Mouse (Mus musculus) activated CD4-positive, CD25-positive, alpha-beta regulatory T cell, adult 4 months (primary cell): ENCODE measurements around the gene Gga1. TPM values are rescaled to one million over a fixed set of nuclear protein-coding genes. Genes with fewer than 3 reads are reported as not detected.
A peak's percentile ranks its signal among the peaks of the same experiment; 100 is the strongest.
"Not testable (repeated sequence)": the region's sequence is repeated elsewhere in the genome, so short reads cannot be mapped to it uniquely, and the experiment has no call there.

Source experiments
- ATAC-seq: one replicate; pipeline ENCODE4 v1.8.0; 2017
- polyA plus RNA-seq, 2 experiments: library from polyadenylated mRNA; unstranded; fragments of 100-300 nt; shearing (Covaris generic); gene quantifications; one replicate each; pipeline ENCODE4 v1.2.1; 2017

Gga1 gene
- polyA plus RNA-seq, 2 experiments from 2014 or later, result 13.8 to 18.1 TPM

DNA sequence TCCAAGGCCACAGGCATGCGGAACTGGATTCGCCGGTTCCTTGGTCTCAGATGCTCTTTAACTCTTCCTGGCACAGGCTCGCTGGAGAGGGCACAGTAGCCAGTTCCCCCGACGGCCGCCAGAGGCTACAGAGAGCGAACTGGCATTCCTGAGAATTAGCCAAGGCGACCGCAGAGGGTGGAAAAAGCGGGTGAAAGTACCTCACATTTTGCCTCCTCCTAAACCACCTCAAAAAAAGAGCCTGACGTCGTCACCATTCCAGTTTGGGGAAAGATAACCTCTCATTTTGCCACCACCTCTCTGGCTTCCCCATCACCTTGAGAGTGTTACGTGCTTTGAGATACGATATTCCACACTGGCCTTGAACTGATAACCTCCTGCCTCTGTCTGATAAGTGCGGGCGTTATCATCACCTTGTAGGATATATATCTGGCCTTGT lies 713 bp upstream of the Gga1 start:
- no peak for ATAC-seq

DNA sequence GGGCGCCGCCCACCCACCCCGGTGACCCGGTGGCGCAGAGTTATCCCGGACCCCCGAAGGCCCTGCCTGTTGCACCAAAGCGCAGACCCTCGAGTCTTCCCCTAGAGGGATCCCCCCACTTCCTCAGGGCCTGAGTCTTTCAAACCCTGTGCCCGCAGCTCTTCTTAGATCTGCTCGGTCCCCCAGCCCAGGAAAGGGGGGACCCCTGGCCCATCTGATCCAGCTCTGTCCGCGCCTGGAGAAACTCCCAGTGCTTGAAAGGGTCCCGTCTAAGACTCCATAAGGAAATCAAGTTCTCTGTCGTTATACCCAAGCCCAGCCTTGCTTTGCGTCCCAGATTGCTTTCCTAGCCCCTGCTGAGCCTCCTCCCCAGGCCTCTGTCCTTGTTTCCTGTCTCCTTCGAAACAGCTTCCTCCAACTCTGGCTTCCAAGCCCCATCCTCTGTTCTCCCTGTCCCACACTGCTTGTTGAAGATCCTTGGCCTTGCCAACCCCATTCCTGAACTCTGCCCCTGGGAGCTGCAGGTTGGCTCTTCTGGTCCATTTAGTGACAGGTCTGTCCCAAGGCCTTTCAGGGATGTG lies 910 bp downstream of the Gga1 start:
- no peak for ATAC-seq

DNA sequence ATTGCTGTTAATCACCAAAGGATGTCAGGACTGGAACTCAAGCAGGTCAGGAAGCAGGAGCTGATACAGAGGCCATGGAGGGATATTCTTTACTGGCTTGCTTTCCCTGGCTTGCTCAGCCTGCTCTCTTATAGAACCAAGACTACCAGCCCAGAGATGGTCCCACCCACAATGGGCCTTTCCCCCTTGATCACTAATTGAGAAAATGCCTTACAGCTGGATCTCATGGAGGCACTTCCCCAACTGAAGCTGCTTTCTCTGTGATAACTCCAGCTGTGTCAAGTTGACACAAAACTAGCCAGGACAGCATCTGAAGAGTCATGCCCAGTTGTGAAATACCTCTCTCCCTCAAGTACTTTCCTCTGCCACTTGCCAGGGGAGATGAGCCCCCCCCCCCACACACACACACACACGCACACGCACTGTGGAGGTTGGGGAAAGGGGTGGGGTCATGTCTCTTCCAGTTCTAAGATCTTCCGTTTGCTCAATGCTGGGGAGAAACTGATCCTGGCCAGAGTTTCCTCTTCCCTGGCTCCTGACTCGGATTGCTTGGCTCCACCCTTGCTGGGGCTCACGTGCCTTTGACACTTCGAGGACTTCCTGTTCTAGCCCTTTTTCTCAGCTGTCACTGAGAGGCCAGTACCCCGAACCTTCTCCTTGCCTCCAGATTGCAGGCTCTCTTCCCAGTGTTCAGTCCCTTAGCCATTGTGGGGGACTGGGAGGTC lies 2.0 kb downstream of the Gga1 start:
- ATAC-seq, result not testable (repeated sequence)

DNA sequence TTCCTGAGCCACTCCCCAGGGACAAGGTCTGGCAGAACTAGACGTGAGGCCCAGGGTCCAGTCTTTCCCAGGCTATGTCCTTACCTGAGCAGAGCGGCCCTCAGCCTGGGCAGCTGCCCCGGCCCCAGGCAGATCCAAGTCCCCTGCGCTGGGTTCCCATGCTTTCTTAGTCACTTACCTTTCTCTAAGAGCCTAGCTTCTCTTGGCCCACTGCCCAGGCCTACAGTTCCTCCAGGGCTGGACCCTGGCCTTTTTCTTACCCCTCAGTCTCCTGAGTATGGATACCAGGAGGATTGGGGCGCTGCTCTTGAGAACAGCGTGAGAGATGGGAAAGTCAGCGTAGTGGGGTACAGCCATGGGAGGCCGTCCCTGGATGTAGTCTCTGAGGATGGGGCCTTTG lies 3.4 kb downstream of the Gga1 start:
- no peak for ATAC-seq

DNA sequence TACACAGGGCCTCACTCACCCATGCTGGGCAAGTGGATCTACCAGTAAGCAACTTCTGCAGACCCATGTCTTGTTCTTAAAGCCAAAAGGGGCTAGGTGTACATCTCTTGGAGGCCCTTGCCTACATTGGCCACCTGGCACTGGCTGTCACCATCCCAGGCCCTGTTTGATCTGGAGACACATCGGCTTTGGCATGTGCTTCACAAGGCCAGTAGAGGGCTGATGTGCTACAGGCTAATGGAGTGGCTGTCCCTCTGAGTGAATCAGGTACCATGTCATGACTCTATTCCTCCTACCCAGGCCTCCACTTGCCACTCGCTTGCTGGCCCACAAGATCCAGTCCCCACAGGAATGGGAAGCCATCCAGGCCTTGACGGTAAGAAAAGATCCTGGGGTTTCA lies 4.8 kb downstream of the Gga1 start:
- ATAC-seq, result no peak

DNA sequence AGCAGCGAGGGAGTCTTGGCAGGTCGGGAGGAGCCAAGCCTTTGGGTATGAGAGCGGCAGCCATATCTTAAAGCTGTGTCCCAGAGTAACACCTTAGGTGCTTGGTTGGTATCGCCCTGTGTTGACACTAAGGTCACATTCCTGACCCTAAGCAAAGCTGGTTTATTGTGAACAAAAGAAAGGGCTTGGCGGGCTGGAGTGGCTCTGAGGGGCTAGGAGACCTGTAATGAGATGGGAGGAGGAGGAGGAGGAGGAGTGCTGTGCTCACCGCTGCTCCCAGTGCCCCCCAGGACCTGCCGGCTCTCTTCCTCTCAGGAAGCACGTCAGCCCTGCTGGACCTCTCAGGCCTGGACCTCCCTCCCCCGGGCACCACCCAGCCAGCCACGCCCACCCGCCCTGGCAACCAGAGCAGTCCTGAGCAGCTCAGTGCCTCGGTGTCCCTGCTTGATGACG lies 12.4 kb downstream of the Gga1 start:
- ATAC-seq, result no peak

DNA sequence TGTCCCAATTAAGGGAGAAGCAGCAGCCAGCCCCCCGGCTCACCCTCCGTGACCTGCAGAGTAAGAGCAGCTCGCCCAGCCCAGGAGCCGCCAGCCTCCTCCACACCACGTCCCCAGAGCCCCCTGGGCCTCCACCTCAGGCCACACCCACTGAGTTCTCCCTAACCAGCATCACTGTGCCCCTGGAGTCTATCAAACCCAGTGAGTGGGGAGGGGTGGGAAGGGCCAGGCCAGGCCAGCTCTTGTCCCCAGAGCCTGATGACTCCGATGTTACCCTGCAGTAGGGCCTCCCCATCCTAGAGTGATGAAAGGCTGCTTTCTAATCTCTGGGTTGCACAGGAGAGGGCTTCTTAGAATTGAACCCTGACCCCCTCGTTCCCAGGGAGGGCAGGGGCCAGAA lies 15.4 kb downstream of the Gga1 start:
- no peak for ATAC-seq

DNA sequence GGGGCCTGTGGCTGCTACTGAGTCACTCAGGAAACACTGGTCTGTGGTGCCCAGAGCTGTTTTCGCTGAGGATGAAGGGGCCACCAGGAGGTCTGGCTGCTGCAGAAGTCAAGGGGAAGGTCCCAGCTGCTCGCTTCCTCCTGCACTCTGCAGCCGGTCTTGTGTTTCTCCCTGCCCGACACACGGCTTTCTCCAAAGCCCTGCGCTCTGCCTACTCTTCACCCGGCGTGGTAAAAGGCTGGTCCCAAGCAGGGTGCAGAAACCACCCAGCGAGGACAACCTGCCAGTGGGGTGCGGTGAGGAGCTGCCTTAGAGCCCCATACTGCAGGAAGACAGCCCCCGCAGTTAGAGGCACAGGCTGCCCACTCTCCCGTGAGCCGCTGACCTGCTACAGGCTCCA lies 17.7 kb downstream of the Gga1 start:
- ATAC-seq, result peak; percentile 9

DNA sequence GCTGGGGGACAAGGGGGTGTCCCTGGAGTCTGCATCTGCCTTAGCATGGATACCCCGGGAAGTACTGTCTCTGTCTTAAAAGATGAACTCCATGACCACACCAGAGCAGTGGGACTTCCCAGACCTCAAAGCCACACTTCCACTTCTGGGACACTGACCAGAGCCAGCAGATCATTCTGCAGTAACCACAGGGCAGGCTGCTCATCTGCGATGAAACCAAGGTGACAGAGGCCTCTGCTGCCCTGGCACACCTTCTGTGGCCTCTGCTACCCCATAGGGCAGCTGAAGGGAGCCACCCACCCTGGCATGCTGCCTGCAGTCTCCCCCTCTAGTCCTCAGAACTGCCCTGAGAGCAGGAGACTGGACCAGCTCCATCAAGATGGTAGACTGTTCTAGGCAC lies 18.8 kb downstream of the Gga1 start:
- no peak for ATAC-seq

DNA sequence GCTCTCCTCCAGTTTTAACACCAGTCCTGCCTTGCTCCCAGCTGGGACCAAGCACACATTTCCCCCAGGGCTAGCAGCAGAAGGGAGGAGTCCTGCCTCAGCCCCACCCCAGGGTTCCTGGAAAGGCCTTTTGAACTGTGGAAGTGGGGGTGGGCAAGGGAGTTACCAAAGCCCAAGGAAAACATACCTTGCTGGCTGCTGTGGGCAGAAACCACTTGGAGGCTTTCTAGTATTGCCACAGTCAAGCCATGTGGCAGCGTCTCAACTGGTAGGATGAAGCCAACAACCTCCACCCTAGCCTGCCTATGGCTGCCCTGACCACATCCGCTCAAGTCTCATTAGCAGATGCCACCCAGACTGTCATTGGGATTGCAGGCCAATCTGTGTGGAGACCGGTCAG lies 19.2 kb downstream of the Gga1 start:
- peak; percentile 57 for ATAC-seq

DNA sequence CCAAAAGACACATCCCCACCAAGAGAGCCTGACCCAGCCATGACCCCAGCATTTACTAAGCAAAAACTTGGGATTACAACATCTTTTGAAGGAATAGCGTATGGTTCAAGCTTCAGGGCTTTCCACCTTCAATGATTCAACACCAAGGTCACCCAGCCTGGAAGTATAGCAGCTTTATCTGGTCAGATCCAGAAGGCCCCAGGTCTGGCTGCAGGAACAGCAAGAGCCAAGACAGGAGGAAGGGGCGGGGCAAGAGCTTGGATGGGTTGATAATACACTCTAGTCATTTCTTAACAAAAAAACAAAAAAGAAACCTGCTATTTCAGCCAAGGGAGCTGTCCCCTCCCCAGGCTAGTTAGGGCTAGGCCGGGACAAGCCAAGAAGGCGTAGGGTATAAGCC lies 20.5 kb downstream of the Gga1 start:
- no peak for ATAC-seq

DNA sequence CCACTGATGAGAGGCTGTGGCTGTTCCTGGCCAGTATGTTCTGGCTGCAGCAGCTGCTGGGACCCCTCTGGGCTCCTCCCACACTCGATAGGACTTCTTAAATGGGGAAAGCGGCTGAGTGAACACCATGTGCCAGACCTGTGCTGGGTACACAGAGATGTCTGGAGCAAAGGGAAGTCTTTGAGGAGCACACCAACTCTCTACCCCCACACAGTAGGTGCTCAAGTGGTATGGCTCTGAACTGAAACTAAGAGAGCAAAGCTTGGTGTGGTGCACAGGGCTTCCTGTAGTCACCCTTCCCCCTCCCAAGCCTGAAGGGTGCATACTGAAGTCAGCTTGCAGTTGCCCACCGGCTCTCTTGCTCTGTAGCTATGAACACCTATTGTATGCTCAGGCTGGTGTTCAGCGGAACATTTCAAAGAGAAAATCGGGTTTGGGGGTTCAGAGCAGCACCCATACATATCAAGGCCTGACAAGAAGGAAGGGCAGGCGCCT lies 21.6 kb downstream of the Gga1 start:
- peak; percentile 53 for ATAC-seq

DNA sequence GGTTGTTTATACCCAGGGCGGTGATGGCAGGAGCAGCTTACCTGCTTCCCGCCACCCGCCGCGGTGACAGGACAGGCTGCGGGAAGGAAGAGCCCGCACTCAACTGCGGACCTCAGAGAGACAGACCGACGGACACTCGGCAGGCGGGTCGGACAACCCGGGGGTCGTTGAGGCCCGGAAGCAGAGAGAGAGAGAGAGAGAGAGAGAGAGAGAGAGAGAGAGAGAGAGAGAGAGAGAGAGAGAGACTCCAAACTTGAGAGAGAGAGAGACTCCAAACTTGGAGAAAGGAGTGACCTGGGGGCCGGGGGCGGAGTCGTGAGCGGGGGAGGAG lies 22.4 kb downstream of the Gga1 start, which contains the start of gene Gm49510:
Gm49510 (plus strand) TSS at position 259 of the 331 bp plus-strand sequence.
- ATAC-seq, result no peak

DNA sequence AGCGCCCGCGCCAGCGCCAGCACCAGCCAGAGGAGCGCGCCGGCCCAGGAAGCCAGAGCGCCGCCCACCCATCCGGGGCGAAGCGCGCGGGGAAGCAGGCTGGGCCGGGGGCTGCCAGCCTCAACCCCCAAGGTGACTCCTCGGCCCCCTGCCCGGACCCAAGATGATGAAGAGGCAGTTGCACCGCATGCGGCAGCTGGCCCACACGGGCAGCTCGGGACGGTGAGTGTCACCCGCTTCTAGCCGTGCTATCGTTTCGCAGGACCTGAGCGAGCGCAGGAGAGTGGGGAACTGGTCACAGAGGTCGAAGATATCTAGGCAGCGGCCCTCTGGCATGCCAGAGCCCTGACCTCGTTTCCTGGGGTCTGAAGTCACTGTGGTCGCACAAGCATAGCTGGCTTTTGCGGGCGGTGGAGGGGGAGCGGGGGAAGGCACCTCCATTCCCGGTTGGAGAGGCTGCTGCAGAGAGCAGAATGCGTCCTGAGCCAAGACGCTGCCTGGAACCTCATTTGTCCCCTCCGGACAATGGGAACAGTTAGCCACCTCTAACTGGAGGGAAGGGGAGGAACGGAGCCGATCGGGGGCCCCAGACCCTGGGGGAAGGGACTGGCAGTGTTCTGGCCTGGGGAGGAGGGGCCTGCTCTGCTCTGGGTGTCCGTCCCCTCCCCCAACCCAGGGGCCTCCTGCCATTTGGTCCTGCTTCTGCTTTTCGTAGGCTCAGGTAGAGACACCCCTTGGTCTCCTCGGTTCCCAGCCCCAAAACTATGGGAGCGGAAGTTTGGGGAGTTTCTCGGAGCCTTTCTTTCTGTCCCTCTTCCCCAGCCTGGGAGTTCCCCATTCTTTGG lies 23.0 kb downstream of the Gga1 start, which contains the start of gene Sh3bp1:
Sh3bp1 (plus strand) TSS at position 29 of the 845 bp plus-strand sequence.
- peak; percentile 41 for ATAC-seq

DNA sequence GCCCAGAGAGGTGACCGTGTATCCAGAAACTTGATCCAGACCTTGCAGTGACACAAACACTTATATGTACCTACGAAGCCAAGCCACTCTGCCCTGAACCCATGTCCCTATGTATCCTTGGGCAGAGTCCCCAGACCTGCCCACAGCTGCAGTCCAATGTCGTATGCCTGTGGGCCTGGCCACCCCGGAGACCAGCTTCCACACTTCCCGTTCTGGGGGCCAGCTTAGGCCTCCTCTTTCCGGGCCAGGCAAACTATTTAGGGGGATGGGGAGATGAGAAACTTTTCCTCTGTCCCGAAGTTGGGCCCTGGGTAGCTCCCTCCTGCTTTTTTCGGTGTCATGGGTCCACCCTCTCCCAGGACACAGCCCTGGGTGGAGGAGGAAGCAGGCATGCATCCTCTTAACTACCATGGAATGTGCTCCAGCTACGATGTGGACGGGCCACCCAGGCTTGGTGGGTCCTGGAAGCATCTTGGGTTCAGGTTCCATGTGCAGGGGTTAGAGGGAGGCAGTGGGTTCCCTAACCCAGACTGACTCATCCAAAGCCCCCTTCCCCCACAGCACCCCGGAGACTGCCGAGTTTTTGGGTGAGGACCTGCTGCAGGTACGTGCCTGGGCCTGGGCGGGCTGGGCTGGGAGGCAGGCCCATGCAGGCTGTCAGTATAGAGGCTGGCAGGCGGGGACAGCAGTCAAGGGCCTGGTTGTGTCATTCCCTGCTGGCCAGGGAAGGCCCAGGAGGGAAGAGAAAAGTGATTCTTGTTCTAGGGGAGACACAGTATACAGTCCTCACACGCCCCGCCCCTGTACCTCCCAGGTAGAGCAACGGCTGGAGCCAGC lies 23.8 kb downstream of the Gga1 start:
- no peak for ATAC-seq

DNA sequence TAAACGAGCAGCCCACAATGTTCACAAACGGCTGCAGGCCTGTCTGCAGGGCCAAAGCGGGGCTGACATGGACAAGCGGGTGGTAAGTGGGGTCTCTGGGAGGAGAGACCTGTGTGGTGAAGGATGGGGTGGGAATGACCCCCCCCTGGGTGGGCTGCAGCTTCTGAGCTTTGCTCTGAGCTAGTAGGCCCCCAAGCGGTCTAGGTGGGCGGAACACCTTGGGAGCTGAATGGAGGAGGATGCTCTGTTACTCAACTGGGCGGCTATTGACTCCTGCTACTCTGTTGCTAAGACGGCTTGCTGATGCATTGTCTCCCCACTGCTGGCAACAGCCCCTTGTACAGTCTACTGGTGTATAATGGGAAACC lies 24.4 kb downstream of the Gga1 start:
- no peak for ATAC-seq

DNA sequence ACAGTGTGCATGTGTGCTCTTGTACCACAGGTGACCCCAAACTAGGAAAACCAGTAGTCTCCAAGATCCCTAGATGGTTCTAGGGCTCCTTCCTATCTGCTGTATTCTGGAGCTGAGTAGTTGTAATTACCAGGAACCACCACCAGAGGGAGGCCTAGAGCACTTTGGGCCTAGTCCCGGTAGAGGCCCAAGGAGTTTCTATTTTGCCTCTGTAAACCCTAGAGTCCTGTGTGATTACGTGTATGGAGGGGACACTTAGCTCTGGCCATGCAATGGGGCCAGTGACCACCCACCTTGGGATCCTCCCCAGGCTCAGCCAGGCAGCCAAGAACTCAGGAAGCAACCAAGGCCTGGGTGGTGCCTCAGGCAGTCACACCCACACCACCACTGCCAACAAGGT lies 26.3 kb downstream of the Gga1 start:
- no peak for ATAC-seq

DNA sequence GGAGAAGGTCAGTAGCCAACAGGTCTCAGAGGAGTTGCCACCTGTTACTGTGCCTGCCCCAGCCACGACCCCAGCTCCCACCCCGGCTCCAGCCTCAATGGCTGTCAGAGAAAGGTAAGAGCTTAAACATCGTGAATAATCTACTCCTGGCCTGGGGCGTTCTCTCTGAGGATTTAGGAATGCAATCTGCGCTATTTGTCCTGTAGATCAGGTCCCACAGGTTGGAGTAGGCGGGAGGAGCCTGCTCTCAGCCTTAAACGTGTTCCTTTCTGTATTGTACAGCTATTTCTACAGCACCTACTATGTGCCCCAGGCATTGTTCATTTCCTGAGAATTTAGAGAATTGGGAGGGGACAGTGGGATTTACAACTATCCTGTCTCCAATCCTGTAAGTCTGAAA lies 31.4 kb downstream of the Gga1 start:
- no peak for ATAC-seq

DNA sequence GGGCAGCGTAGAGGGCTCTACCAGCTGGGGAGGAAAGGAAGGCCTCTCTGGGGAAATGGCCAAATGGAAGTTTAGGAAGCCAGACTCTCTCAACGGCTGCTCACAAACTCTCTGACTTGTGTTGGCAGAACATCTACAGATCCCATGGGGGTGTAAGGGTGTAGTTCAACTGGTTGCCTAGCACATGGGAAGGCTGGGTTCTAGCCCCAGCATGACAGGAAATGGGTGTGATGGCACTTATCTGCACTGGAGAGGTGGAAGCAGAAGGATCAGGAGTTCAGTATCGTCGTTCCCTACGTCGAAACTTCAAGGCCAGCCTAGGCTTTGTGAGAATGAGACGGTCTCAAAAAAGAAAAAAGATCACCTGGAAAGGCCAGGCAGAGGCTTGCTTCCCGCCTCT lies 32.0 kb downstream of the Gga1 start:
- no peak for ATAC-seq

DNA sequence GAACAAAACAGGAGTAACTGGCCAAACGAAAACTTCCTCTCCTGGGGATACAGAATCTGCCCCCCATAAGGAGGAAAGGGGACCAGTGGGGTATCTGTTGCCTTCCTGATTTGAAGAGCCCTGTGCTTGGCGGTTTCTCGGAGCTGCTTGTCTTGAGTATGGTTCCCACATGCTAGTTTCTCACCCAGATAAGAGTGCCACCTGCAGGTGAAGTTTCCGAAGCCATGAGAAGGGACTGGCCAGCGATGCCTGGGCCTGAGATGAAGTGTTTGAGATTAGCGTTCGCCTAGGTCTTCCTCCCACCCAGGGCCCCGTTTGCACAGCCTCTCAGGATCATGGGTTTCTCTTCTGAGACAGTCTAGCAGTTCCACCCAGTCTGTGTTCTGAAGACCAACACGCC lies 35.0 kb downstream of the Gga1 start:
- ATAC-seq, result no peak

DNA sequence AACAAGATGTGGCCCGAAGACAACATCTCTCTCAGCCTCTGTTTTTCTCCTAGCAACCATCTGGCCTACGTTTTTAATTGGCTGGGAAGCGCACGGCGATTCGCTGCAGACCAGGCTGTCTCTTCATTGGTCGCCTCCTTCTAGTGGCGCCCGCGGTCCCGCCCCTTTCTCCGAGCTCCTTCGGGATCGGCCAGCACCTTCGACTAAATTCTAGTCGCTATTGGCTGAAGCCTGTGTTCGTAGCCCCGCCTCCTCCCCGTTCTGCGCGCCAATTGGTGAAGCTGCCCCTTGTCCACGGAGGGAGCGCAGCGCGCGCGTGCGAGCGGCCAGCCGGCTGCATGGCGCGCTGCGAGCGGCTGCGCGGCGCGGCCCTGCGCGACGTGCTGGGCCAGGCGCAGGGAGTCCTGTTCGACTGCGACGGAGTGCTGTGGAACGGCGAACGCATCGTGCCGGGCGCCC lies 36.7 kb downstream of the Gga1 start, which contains the start of gene Pdxp:
Pdxp (plus strand) TSS at position 288 of the 459 bp plus-strand sequence.
- ATAC-seq, result peak; percentile 94

DNA sequence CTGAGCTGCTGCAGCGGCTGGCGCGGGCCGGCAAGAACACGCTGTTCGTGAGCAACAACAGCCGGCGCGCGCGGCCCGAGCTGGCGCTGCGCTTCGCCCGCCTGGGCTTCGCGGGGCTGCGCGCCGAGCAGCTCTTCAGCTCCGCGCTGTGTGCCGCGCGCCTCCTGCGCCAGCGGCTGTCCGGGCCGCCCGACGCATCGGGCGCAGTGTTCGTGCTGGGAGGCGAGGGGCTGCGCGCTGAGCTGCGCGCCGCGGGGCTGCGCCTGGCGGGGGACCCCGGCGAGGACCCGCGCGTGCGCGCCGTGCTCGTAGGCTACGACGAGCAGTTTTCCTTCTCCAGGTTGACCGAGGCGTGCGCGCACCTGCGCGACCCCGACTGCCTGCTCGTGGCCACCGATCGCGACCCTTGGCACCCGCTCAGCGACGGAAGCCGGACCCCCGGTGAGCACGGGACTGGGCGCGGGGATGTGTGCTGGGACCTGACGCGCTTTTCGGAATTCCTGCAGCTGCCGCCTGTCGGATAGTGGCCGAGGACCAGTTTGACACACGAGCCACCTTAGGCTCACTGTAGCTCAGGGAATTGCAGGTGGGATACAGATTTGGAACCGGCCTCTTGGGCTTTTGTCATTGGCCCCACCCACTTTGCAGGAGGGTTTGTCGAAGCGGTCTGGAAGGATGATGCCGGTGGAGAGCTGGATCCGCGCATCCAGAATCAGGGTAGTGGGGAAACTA lies 37.3 kb downstream of the Gga1 start:
- ATAC-seq, result peak; percentile 25
